Mouse (Mus musculus): ENCODE results near the gene Scaf1. TPM values are rescaled to one million over a fixed set of nuclear protein-coding genes. Genes with fewer than 3 reads are reported as not detected.

Gene Scaf1
- polyA plus RNA-seq, 1 experiment from 2014 or later: 47.2 TPM

- H3K27ac ChIP-seq: peak within 1 kb of the TSS; percentile 79
- peaks cover 30% of the 10 kb centered on the region for H3K4me1 ChIP-seq
- H3K36me3 ChIP-seq: peaks cover 26% of the 10 kb centered on the region
- no peaks in the 10 kb centered on the region for H3K9me3 ChIP-seq
- peak; percentile 95 for ATAC-seq (ENCODE audit: low FRiP score, low read depth)
- peak within 1 kb of the TSS; percentile 95 for H3K9ac ChIP-seq
- no peaks in the 10 kb centered on the region for H3K27me3 ChIP-seq (replicated peaks)
- peak within 1 kb of the TSS; percentile 71 for H3K4me2 ChIP-seq (replicated peaks)
- WGBS: under 1% methylated on average over 42 of the region's 42 CpGs
- H3K4me3 ChIP-seq: peak within 1 kb of the TSS; percentile 88
Observed at GRCm38 (mm10) chr7:44986192-44986878, 29.8 kb downstream of the Scaf1 start, which contains the start of gene Prmt1. Gene Prmt1, minus strand, starts transcription at chr7:44986568.

GRCm38 (mm10) chr7:44985595-44986191, 30.5 kb downstream of the Scaf1 start:
- peak overlapping the region; percentile 95 for H3K9ac ChIP-seq
- ATAC-seq (ENCODE audit: low FRiP score, low read depth): peak; percentile 18
- H3K4me2 ChIP-seq (replicated peaks): peak overlapping the region; percentile 71
- H3K36me3 ChIP-seq: peaks cover 30% of the 10 kb centered on the region
- under 1% methylated on average over 44 of the region's 45 CpGs for WGBS
- peak overlapping the region; percentile 88 for H3K4me3 ChIP-seq
- H3K9me3 ChIP-seq: no peaks in the 10 kb centered on the region
- H3K27ac ChIP-seq: peak overlapping the region; percentile 78
- H3K27me3 ChIP-seq (replicated peaks): no peaks in the 10 kb centered on the region
- peaks cover 30% of the 10 kb centered on the region for H3K4me1 ChIP-seq

GRCm38 (mm10) chr7:44984833-44985164, 31.4 kb downstream of the Scaf1 start:
- Histone ChIP-seq H3K27me3 (replicated peaks) (no peaks in the 10 kb centered on the region), H3K36me3 (peaks cover 36% of the 10 kb centered on the region), H3K27ac (no peak overlapping the region), H3K9ac (peak overlapping the region; percentile 33; the same call in 1 of the 2 replicates), H3K9me3 (no peaks in the 10 kb centered on the region), H3K4me1 (peaks cover 30% of the 10 kb centered on the region), H3K4me2 (replicated peaks) (peak overlapping the region; percentile 71), H3K4me3 (peak overlapping the region; percentile 88)
- ATAC-seq (ENCODE audit: low FRiP score, low read depth): no peak
- 43% methylated on average over 3 of the region's 3 CpGs for WGBS

GRCm38 (mm10) chr7:44983944-44984832, 32.0 kb downstream of the Scaf1 start:
- Histone ChIP-seq H3K4me3 (peak overlapping the region; percentile 88), H3K9me3 (no peaks in the 10 kb centered on the region), H3K9ac (peak overlapping the region; percentile 33; the same call in 1 of the 2 replicates), H3K36me3 (peaks cover 42% of the 10 kb centered on the region), H3K27me3 (replicated peaks) (no peaks in the 10 kb centered on the region), H3K4me2 (replicated peaks) (peak overlapping the region; percentile 71), H3K4me1 (peaks cover 30% of the 10 kb centered on the region), H3K27ac (no peak overlapping the region)
- 76% methylated on average over 7 of the region's 7 CpGs for WGBS
- no peak for ATAC-seq (ENCODE audit: low FRiP score, low read depth)

GRCm38 (mm10) chr7:44983085-44983484, 33.1 kb downstream of the Scaf1 start:
- Histone ChIP-seq H3K27ac (no peak overlapping the region), H3K27me3 (replicated peaks) (no peaks in the 10 kb centered on the region), H3K9me3 (no peaks in the 10 kb centered on the region), H3K9ac (0 out of 2 replicates have a peak overlapping the region, but pooled peaks have one; percentile 5), H3K36me3 (peaks cover 53% of the 10 kb centered on the region), H3K4me2 (replicated peaks) (peak overlapping the region; percentile 71; the same call in 1 of the 2 replicates), H3K4me1 (peaks cover 24% of the 10 kb centered on the region), H3K4me3 (no peak overlapping the region)
- WGBS: 38% methylated on average over 6 of the region's 6 CpGs
- ATAC-seq (ENCODE audit: low FRiP score, low read depth): no peak

- peaks cover 68% of the 10 kb centered on the region for H3K36me3 ChIP-seq
- no peak overlapping the region for H3K4me2 ChIP-seq (replicated peaks)
- WGBS: 97% methylated on average over 8 of the region's 8 CpGs
- peaks cover 21% of the 10 kb centered on the region for H3K4me1 ChIP-seq
- no peaks in the 10 kb centered on the region for H3K27me3 ChIP-seq (replicated peaks)
- H3K27ac ChIP-seq: no peak overlapping the region
- H3K9me3 ChIP-seq: no peaks in the 10 kb centered on the region
- H3K4me3 ChIP-seq: no peak overlapping the region
- no peak for ATAC-seq (ENCODE audit: low FRiP score, low read depth)
- H3K9ac ChIP-seq: no peak overlapping the region
Observed at GRCm38 (mm10) chr7:44981539-44981938, 34.6 kb downstream of the Scaf1 start.

GRCm38 (mm10) chr7:44978300-44978699, 37.9 kb downstream of the Scaf1 start:
- Histone ChIP-seq H3K27ac (no peak overlapping the region), H3K9me3 (no peaks in the 10 kb centered on the region), H3K4me1 (peaks cover 14% of the 10 kb centered on the region), H3K27me3 (replicated peaks) (no peaks in the 10 kb centered on the region), H3K36me3 (peaks cover 71% of the 10 kb centered on the region), H3K4me2 (replicated peaks) (no peak overlapping the region), H3K4me3 (no peak overlapping the region), H3K9ac (no peak overlapping the region)
- ATAC-seq (ENCODE audit: low FRiP score, low read depth): no peak
- 97% methylated on average over 3 of the region's 3 CpGs for WGBS

- H3K9ac ChIP-seq: no peak overlapping the region
Observed at GRCm38 (mm10) chr7:44975117-44975419, 41.1 kb downstream of the Scaf1 start.

GRCm38 (mm10) chr7:44974383-44975116, 41.6 kb downstream of the Scaf1 start, which contains the start of gene Cpt1c:
Gene Cpt1c, minus strand, starts transcription at chr7:44974851.
- H3K4me3 ChIP-seq: peak within 1 kb of the TSS; percentile 46
- WGBS: 2% methylated on average over 22 of the region's 22 CpGs
- no peaks in the 10 kb centered on the region for H3K9me3 ChIP-seq
- H3K27ac ChIP-seq: peak within 1 kb of the TSS; percentile 80
- peak; percentile 48 for ATAC-seq (ENCODE audit: low FRiP score, low read depth)
- peaks cover 40% of the 10 kb centered on the region for H3K36me3 ChIP-seq
- H3K27me3 ChIP-seq (replicated peaks): no peaks in the 10 kb centered on the region
- H3K4me1 ChIP-seq: peaks cover 32% of the 10 kb centered on the region
- H3K4me2 ChIP-seq (replicated peaks): peak within 1 kb of the TSS; percentile 81
- peak within 1 kb of the TSS; percentile 64 for H3K9ac ChIP-seq

More at GRCm38 (mm10) chr7:44975117-44975419, 41.1 kb downstream of the Scaf1 start:
- 0 out of 2 replicates have a peak overlapping the region, but pooled peaks have one; percentile 57 for H3K27ac ChIP-seq
- peaks cover 45% of the 10 kb centered on the region for H3K36me3 ChIP-seq
- H3K4me3 ChIP-seq: peak overlapping the region; percentile 46; the same call in 1 of the 2 replicates
- peaks cover 32% of the 10 kb centered on the region for H3K4me1 ChIP-seq
- no peaks in the 10 kb centered on the region for H3K9me3 ChIP-seq
- no peaks in the 10 kb centered on the region for H3K27me3 ChIP-seq (replicated peaks)
- no peak for ATAC-seq (ENCODE audit: low FRiP score, low read depth)
- H3K4me2 ChIP-seq (replicated peaks): peak overlapping the region; percentile 81
- 29% methylated on average over 6 of the region's 6 CpGs for WGBS

GRCm38 (mm10) chr7:44973415-44974130, 42.6 kb downstream of the Scaf1 start:
- no peaks in the 10 kb centered on the region for H3K27me3 ChIP-seq (replicated peaks)
- H3K36me3 ChIP-seq: peaks cover 31% of the 10 kb centered on the region
- peak overlapping the region; percentile 64; the same call in 1 of the 2 replicates for H3K27ac ChIP-seq
- no peak for ATAC-seq (ENCODE audit: low FRiP score, low read depth)
- peak overlapping the region; percentile 64 for H3K9ac ChIP-seq
- H3K9me3 ChIP-seq: no peaks in the 10 kb centered on the region
- peak overlapping the region; percentile 81 for H3K4me2 ChIP-seq (replicated peaks)
- H3K4me1 ChIP-seq: peaks cover 32% of the 10 kb centered on the region
- peak overlapping the region; percentile 46 for H3K4me3 ChIP-seq
- 42% methylated on average over 14 of the region's 14 CpGs for WGBS

- no peak for ATAC-seq (ENCODE audit: low FRiP score, low read depth)
- Histone ChIP-seq H3K9ac (peak overlapping the region; percentile 67), H3K36me3 (peaks cover 19% of the 10 kb centered on the region), H3K4me2 (replicated peaks) (peak overlapping the region; percentile 72), H3K4me1 (peaks cover 32% of the 10 kb centered on the region), H3K4me3 (peak overlapping the region; percentile 54), H3K27me3 (replicated peaks) (no peaks in the 10 kb centered on the region), H3K27ac (peak overlapping the region; percentile 51), H3K9me3 (no peaks in the 10 kb centered on the region)
- WGBS: 77% methylated on average over 7 of the region's 7 CpGs
Observed at GRCm38 (mm10) chr7:44971142-44971541, 45.0 kb downstream of the Scaf1 start.
